Mouse (Mus musculus) liver, embryonic 11.5 days (tissue): Measurements from ENCODE around the gene Gls. TPM values are rescaled to one million over a fixed set of nuclear protein-coding genes. Genes with fewer than 3 reads are reported as not detected.

Experiments used
- ATAC-seq: fragments of 200-750 bp; cut with Nextera tagmentation; replicated peaks from 2 replicates; pipeline ENCODE4 v1.8.0; 2017; ENCODE audit warnings: moderate number of reproducible peaks, mild to moderate bottlenecking, moderate TSS enrichment, moderate library complexity; ENCODE audit not compliant: low FRiP score
- DNase-seq: peaks from one replicate; pipeline ENCODE4 v3.0.0-alpha.2; 2017; ENCODE audit warnings: low spot score
- H3K27ac ChIP-seq: fragments of 300-500 bp; sonication (generic); 2 replicates; pipeline ENCODE4 v1.5.1; 2014; ENCODE audit warnings: mild to moderate bottlenecking, low read depth, low read length, control low read depth
- H3K27me3 ChIP-seq: fragments of 300-500 bp; sonication (generic); replicated peaks from 2 replicates; pipeline ENCODE4 v1.6.1; 2014; ENCODE audit warnings: low read length, mixed read lengths; ENCODE audit not compliant: control insufficient read depth, insufficient read depth
- H3K36me3 ChIP-seq: fragments of 300-500 bp; sonication (generic); 2 replicates; pipeline ENCODE4 v1.6.1; 2014; ENCODE audit warnings: mild to moderate bottlenecking, low read length, moderate library complexity, mixed read lengths; ENCODE audit not compliant: control insufficient read depth, insufficient read depth
- H3K4me1 ChIP-seq: fragments of 300-500 bp; sonication (generic); replicated peaks from 2 replicates; pipeline ENCODE4 v1.6.1; 2014; ENCODE audit warnings: low read length, mixed read lengths; ENCODE audit not compliant: control insufficient read depth, insufficient read depth
- H3K4me2 ChIP-seq: fragments of 300-500 bp; sonication (generic); 2 replicates; pipeline ENCODE4 v1.6.1; 2014; ENCODE audit warnings: mild to moderate bottlenecking, control low read depth, moderate library complexity
- H3K4me3 ChIP-seq: fragments of 300-500 bp; sonication (generic); 2 replicates; pipeline ENCODE4 v1.5.1; 2014; ENCODE audit warnings: low read depth, low read length, control low read depth
- H3K9ac ChIP-seq: fragments of 300-500 bp; sonication (generic); 2 replicates; pipeline ENCODE4 v1.6.1; 2014; ENCODE audit warnings: low read depth, low read length, control low read depth
- H3K9me3 ChIP-seq: fragments of 300-500 bp; sonication (generic); 2 replicates; pipeline ENCODE4 v1.6.1; 2016; ENCODE audit warnings: low read length, inconsistent platforms, mixed read lengths; ENCODE audit not compliant: control insufficient read depth
- WGBS: fragments of 180-500 bp; shearing (Covaris S2); extraction: QIAGEN DNeasy Blood & Tissue Kit; methylation state at CpG from one replicate; pipeline ENCODE4 v1.1.7; 2014; 5-methylcytosine and 5-hydroxymethylcytosine counted together
- polyA plus RNA-seq: library from polyadenylated mRNA; unstranded; fragments of >200 nt; fragmentation: Nextera tagmentation; extraction: Ambion mirVana; gene quantifications from 2 replicates; pipeline ENCODE4 v1.2.1, GENCODE M21; 2014

Gene Gls
- polyA plus RNA-seq, 1 experiment from 2014 or later = 23.6 TPM

GRCm38 (mm10) chr1:52268006-52268405 is 35.0 kb upstream of the Gls start:
- Histone ChIP-seq H3K4me1 (no peaks in the 10 kb centered on the region), H3K4me2 (no peak overlapping the region), H3K9ac (no peak overlapping the region), H3K27ac (no peak overlapping the region), H3K9me3 (no peaks in the 10 kb centered on the region), H3K27me3 (no peaks in the 10 kb centered on the region), H3K36me3 (no peaks in the 10 kb centered on the region), H3K4me3 (no peak overlapping the region)
- ATAC-seq = no peak
- DNase-seq = no peak
- 85% methylated on average over 6 of the region's 6 CpGs for WGBS

GRCm38 (mm10) chr1:52267606-52268005 is 34.6 kb upstream of the Gls start:
- Histone ChIP-seq H3K9me3 (no peaks in the 10 kb centered on the region), H3K4me1 (no peaks in the 10 kb centered on the region), H3K4me2 (no peak overlapping the region), H3K27ac (no peak overlapping the region), H3K9ac (no peak overlapping the region), H3K4me3 (no peak overlapping the region), H3K36me3 (no peaks in the 10 kb centered on the region), H3K27me3 (no peaks in the 10 kb centered on the region)
- WGBS = 57% methylated on average over 3 of the region's 3 CpGs
- DNase-seq (no peak), ATAC-seq (no peak)

- ATAC-seq = no peak
- no peaks in the 10 kb centered on the region for H3K4me1 ChIP-seq
- no peak overlapping the region for H3K4me2 ChIP-seq
- no peak overlapping the region for H3K27ac ChIP-seq
- H3K9ac ChIP-seq = no peak overlapping the region
- WGBS = 70% methylated on average over 3 of the region's 3 CpGs
- no peaks in the 10 kb centered on the region for H3K36me3 ChIP-seq
- no peak for DNase-seq
- no peaks in the 10 kb centered on the region for H3K9me3 ChIP-seq
- no peak overlapping the region for H3K4me3 ChIP-seq
- H3K27me3 ChIP-seq = no peaks in the 10 kb centered on the region
Observed at GRCm38 (mm10) chr1:52265886-52266516, 33.0 kb upstream of the Gls start.

- Histone ChIP-seq H3K9ac (no peak overlapping the region), H3K27ac (no peak overlapping the region), H3K4me1 (no peaks in the 10 kb centered on the region), H3K4me3 (no peak overlapping the region), H3K27me3 (no peaks in the 10 kb centered on the region), H3K9me3 (no peaks in the 10 kb centered on the region), H3K4me2 (no peak overlapping the region), H3K36me3 (no peaks in the 10 kb centered on the region)
- no peak for DNase-seq
- no peak for ATAC-seq
- WGBS = 67% methylated on average over 3 of the region's 3 CpGs
Observed at GRCm38 (mm10) chr1:52264290-52264689, 31.3 kb upstream of the Gls start.

GRCm38 (mm10) chr1:52260354-52261090 is 27.5 kb upstream of the Gls start:
- ATAC-seq = no peak
- WGBS = 86% methylated on average over 4 of the region's 4 CpGs
- no peak for DNase-seq
- H3K27me3 ChIP-seq = no peaks in the 10 kb centered on the region
- H3K27ac ChIP-seq = no peak overlapping the region
- no peaks in the 10 kb centered on the region for H3K36me3 ChIP-seq
- H3K4me2 ChIP-seq = no peak overlapping the region
- no peaks in the 10 kb centered on the region for H3K9me3 ChIP-seq
- no peak overlapping the region for H3K4me3 ChIP-seq
- no peaks in the 10 kb centered on the region for H3K4me1 ChIP-seq
- H3K9ac ChIP-seq = no peak overlapping the region

GRCm38 (mm10) chr1:52258006-52258749 is 25.1 kb upstream of the Gls start:
- no peak for DNase-seq
- Histone ChIP-seq H3K4me1 (no peaks in the 10 kb centered on the region), H3K4me3 (no peak overlapping the region), H3K27ac (no peak overlapping the region), H3K9me3 (no peaks in the 10 kb centered on the region), H3K27me3 (no peaks in the 10 kb centered on the region), H3K4me2 (no peak overlapping the region), H3K36me3 (no peaks in the 10 kb centered on the region), H3K9ac (no peak overlapping the region)
- 80% methylated on average over 9 of the region's 9 CpGs for WGBS
- ATAC-seq = no peak

DNA sequence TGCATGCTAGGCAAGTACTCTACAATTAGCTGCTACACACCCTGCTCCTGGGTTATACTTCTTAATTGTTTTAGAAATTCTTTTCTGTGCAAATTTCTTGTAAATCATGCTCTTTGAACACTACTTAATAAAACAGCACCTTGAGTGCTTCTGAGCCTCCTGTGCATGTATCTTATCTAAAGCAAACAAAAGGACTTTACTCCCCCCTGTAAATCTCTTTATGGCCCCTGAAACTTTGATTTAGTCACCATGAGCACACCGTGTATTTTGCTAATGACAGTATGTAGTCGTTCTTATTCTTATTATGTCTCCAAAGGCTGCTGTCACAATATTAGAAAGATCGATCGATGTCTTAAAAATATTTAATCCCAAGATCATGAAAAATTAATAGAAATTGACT is 23.9 kb upstream of the Gls start:
- no peaks in the 10 kb centered on the region for H3K36me3 ChIP-seq
- no peaks in the 10 kb centered on the region for H3K27me3 ChIP-seq
- no peaks in the 10 kb centered on the region for H3K9me3 ChIP-seq
- WGBS = 73% methylated on average over 4 of the region's 4 CpGs
- no peaks in the 10 kb centered on the region for H3K4me1 ChIP-seq
- no peak overlapping the region for H3K9ac ChIP-seq
- H3K27ac ChIP-seq = no peak overlapping the region
- H3K4me3 ChIP-seq = no peak overlapping the region
- DNase-seq (no peak), ATAC-seq (no peak)
- no peak overlapping the region for H3K4me2 ChIP-seq

DNA sequence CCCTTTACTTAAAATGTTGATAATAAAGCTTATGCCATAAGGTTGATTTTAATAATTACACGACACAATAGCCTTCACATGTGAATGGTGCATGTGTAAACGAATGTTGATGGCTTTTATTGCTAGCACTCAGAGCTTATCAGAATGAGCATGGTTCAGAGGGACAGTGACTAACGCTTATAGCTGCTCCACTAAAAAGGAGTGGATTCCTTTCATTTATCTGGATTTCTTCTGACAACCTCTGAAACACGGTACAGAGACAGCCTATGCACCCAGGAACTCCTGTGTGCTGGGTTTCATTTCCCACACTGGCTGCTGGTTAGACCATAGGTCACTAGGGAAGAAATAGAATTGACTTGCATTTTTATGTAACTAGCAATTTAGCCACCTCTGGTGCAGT is 23.2 kb upstream of the Gls start:
- 64% methylated on average over 4 of the region's 4 CpGs for WGBS
- DNase-seq (no peak), ATAC-seq (no peak)
- no peak overlapping the region for H3K4me2 ChIP-seq
- no peaks in the 10 kb centered on the region for H3K27me3 ChIP-seq
- no peaks in the 10 kb centered on the region for H3K36me3 ChIP-seq
- no peak overlapping the region for H3K27ac ChIP-seq
- no peaks in the 10 kb centered on the region for H3K4me1 ChIP-seq
- H3K9ac ChIP-seq = no peak overlapping the region
- no peaks in the 10 kb centered on the region for H3K9me3 ChIP-seq
- no peak overlapping the region for H3K4me3 ChIP-seq
